Mouse (Mus musculus) frontal cortex, postnatal 25 days (tissue): Measurements from ENCODE around the gene Dus1l.
"Not testable (repeated sequence)": the region's sequence is repeated elsewhere in the genome, so short reads cannot be mapped to it uniquely, and the experiment has no call there.

ENCODE experiments used
- DNase-seq, 2 experiments: peaks; one replicate each; pipeline ENCODE4 v3.0.0; 2022; ENCODE audit warnings: low spot score in 2 of 2

Dus1l gene

GRCm38 (mm10) chr11:120777123-120777522 is 19.1 kb downstream of the Dus1l start:
- no peak for DNase-seq

- peak; percentile 96 for DNase-seq
Observed at GRCm38 (mm10) chr11:120775774-120776469, 20.3 kb downstream of the Dus1l start.

- no peak for DNase-seq
Observed at GRCm38 (mm10) chr11:120773463-120774190, 22.6 kb downstream of the Dus1l start.

DNA sequence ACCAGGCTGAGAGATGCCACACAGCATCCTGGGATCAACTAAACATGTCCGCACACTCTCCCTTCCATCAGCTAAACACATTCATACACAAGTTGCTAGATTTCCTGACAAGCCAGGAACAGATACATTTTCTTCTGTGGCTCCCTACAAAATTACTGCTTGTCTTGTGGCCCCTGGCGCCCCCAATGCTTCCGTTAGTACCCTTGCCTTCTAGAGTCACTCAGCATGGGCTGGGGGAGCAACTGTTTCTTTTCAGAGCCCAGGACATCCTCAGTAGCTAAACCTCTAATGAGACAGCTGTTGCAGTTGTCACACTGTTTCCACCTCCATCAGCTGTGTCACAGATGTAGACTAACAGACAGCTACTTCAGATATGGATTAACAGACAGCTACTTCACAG is 23.5 kb downstream of the Dus1l start:
- no peak for DNase-seq

DNA sequence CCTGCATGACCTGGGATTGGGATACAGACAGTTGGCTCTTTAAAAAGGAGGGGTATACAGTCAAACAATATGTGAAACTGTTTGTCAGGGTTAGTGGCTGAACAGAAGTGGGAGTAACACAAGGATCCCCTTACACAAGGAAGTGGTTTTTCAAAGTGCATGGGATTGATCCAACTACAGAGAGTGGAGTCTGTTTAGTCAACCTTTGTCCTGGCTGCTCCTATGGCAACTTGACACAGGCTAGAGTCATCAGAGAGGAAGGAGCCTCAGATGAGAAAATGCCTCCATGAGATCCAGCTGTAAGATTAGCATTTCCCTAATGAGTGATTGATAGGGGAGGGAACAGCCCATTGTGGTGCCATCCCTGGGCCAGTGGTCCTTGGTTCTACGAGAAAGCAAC is 28.0 kb downstream of the Dus1l start:
- DNase-seq, result no peak

GRCm38 (mm10) chr11:120767023-120767422 is 29.2 kb downstream of the Dus1l start:
- DNase-seq, result not testable (repeated sequence)

DNA sequence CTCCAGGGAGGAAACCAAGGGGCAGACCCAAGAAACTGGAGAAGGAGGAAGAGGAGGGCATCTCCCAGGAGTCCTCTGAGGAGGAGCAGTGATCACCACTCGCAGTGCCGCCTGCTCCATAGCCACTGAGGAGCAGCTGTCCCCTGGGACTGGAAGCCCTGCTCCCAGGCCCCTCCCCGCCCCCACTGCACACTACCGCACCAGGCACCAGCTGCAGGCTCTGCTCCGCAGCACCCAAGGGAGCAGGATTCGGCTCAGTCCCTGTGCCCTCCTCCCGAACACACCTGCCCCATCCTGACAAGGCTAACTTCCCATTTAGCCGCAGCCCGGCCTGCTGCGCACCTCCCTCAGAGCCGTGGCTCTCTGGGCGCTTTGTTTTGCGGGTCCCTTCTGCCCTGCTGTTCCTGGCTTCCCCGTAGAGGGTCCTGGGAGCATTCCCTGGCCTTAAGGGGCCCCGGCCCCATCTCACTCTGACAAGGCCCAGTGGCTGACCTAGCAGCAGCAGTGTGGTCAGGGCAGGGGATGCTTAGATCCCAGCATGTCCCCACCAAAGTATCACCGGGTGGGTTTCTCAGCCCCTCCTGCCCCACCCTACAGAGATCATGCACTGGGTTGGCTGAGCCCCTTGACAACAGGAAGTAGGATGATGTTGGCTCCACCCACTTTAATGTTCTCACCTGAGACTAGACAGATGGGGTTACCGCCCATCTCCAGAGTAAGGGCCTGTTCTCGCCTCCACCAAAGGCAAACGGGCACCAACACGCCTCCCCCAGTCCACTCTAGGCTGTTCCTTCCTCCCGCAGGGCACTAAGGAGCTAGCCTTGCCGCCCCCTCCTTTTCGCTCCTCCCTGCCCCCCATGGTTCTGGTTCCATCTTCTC is 32.8 kb downstream of the Dus1l start:
- not testable (repeated sequence) for DNase-seq

DNA sequence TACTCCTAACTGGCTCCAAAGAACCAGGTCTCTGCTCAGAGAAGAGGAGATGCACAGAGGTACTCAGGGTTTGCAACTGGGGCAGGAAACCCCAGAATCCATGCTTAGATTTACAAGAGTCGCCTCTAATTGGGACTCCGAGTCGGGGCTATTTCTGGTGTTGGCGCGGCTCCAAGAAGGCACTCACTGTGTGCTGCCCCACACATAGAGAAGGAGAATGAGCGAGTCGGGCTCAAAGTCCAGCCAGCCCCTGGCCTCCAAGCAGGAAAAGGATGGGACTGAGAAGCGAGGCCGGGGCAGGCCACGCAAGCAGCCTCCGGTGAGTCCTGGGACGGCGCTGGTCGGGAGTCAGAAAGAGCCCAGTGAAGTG is 33.5 kb downstream of the Dus1l start, which contains the start of gene Hmga1b:
Hmga1b (plus strand) TSS at position 123 of the 370 bp plus-strand sequence.
- not testable (repeated sequence) for DNase-seq

GRCm38 (mm10) chr11:120761811-120762671 is 34.2 kb downstream of the Dus1l start:
- no peak for DNase-seq

GRCm38 (mm10) chr11:120760236-120760635 is 36.0 kb downstream of the Dus1l start:
- no peak for DNase-seq

DNA sequence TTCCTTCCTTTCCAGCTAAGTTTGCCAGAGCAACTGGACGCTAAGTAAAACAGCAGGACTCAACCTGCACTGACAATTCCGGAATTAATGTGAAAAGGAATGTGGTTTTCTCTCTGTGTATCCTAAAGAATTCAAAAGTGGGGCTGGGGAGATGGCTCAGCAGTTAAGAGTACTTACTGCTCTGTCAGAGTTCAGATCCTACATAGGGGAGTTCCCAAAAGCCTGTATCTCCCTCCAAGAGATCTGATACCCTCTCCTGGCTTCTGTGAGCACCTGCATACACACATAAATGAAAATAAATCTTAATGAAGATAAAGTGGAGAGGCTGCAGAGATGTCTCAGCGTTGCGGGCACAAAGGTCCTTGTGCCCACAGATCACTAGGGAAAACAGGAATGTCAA is 44.6 kb downstream of the Dus1l start:
- DNase-seq, result no peak

DNA sequence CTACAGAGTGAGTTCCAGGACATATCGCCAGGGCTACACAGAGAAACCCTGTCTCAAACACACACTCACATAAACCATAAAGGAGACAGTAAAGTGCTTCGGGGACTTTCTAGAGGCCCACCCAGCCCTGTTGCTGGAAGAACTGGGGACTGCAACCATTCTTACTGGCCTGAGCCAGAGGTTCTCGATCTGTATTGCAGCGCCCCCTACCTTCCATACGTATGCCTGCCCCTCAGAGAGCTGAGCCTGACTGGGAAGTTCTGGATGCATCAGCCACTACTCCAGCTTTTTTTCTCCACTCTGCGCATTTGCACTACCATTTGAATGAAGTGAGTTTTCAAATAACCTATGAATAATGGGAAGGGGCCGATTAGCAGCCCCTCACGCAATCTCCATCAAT is 46.8 kb downstream of the Dus1l start:
- DNase-seq, result no peak

GRCm38 (mm10) chr11:120747974-120748373 is 48.2 kb downstream of the Dus1l start:
- no peak for DNase-seq

GRCm38 (mm10) chr11:120744121-120744701 is 52.0 kb downstream of the Dus1l start:
- DNase-seq, result no peak

GRCm38 (mm10) chr11:120740981-120741380 is 55.2 kb downstream of the Dus1l start:
- DNase-seq, result no peak
